Comparison of ENCODE assay signal across 13 mouse cellular contexts in genomic region chr10:79859116-79859515, GRCm38 (mm10). TPM values are rescaled to one million over a fixed set of nuclear protein-coding genes. Genes with fewer than 3 reads are reported as not detected.
DNase-seq lines count a peak whose midpoint lies in the region; ATAC-seq and TF ChIP-seq lines count a peak whose summit lies in the region.
"Had no signal": no experiment of that assay in that cellular context is flagged by ENCODE, and none has a peak within 500 bp of the region (broad histone marks: within the 10 kb centered on the region; RNA-seq: fewer than 3 reads in every experiment).

No protein-coding gene starts in this region.

- peaks cover 68% of the 10 kb centered on the region for H3K4me1 ChIP-seq in kidney, embryonic 15.5 days
- peaks cover 72% of the 10 kb centered on the region for H3K4me1 ChIP-seq in E14TG2a.4 (replicated peaks; ENCODE audit: low read depth, low read length)
- peaks cover 66% of the 10 kb centered on the region for H3K4me1 ChIP-seq in embryonic facial prominence, embryonic 15.5 days

- H3K9me3 ChIP-seq in kidney, embryonic 15.5 days (replicated peaks), result no peaks in the 10 kb centered on the region
- no peaks in the 10 kb centered on the region for H3K9me3 ChIP-seq in E14TG2a.4 (ENCODE audit: low read length)
- H3K9me3 ChIP-seq in embryonic facial prominence, embryonic 15.5 days (replicated peaks), result no peaks in the 10 kb centered on the region
- H3K9me3 ChIP-seq: hindbrain, embryonic 15.5 days; liver, embryonic 12.5 days; megakaryocyte, embryonic 14.5 days had no signal

- H3K36me3 ChIP-seq in kidney, embryonic 15.5 days, result peaks cover 80% of the 10 kb centered on the region
- peaks cover 89% of the 10 kb centered on the region for H3K36me3 ChIP-seq in E14TG2a.4 (ENCODE audit: insufficient read depth, low read length)
- peaks cover 68% of the 10 kb centered on the region for H3K36me3 ChIP-seq in embryonic facial prominence, embryonic 15.5 days

- no peak for ATAC-seq in kidney, embryonic 15.5 days (replicated peaks; ENCODE audit: low FRiP score)
- ATAC-seq in embryonic facial prominence, embryonic 15.5 days (ENCODE audit: insufficient number of reproducible peaks, low FRiP score, low TSS enrichment, low read depth), result no peak
- ATAC-seq: liver, embryonic 12.5 days had no signal

- no peak overlapping the region for H3K9ac ChIP-seq in kidney, embryonic 15.5 days
- H3K9ac ChIP-seq in embryonic facial prominence, embryonic 15.5 days, result no peak overlapping the region
- H3K9ac ChIP-seq: hindbrain, embryonic 15.5 days had no signal

- DNase-seq in gastrocnemius, postnatal 10 days, result peak; percentile 48
- DNase-seq in gastrocnemius, postnatal 4 days (ENCODE audit: low spot score in 2 of 2), result no peak
- DNase-seq in kidney, postnatal 14 days, result no peak
- DNase-seq in ovary, adult 18-20 months (ENCODE audit: low spot score), result no peak
- DNase-seq in frontal cortex, postnatal 14 days (ENCODE audit: low spot score in 2 of 2), result no peak

- no peak for TF ChIP-seq CTCF in E14TG2a.4 (conservative IDR thresholded peaks at IDR 0.05; ENCODE audit: low read length)

- no peak overlapping the region for H3K4me2 ChIP-seq in kidney, embryonic 15.5 days
- no peak overlapping the region for H3K4me2 ChIP-seq in embryonic facial prominence, embryonic 15.5 days (replicated peaks)

- no peaks in the 10 kb centered on the region for H3K27me3 ChIP-seq in kidney, embryonic 15.5 days
- no peaks in the 10 kb centered on the region for H3K27me3 ChIP-seq in E14TG2a.4 (ENCODE audit: insufficient read depth, low read length)
- no peaks in the 10 kb centered on the region for H3K27me3 ChIP-seq in embryonic facial prominence, embryonic 15.5 days
- H3K27me3 ChIP-seq: hindbrain, embryonic 15.5 days; liver, embryonic 12.5 days; megakaryocyte, embryonic 14.5 days had no signal

- H3K27ac ChIP-seq in kidney, embryonic 15.5 days, result peak overlapping the region; percentile 100; the same call in 1 of the 2 replicates
- H3K27ac ChIP-seq in embryonic facial prominence, embryonic 15.5 days (replicated peaks), result peak overlapping the region; percentile 69; the same call in 1 of the 2 replicates

- WGBS in kidney, embryonic 15.5 days, result 73% methylated on average over 11 of the region's 11 CpGs
- WGBS in embryonic facial prominence, embryonic 15.5 days, result 72% methylated on average over 11 of the region's 11 CpGs

- no peak overlapping the region for H3K4me3 ChIP-seq in kidney, embryonic 15.5 days (replicated peaks)
- peak overlapping the region; percentile 97 for H3K4me3 ChIP-seq in E14TG2a.4 (replicated peaks; ENCODE audit: low read length)
- H3K4me3 ChIP-seq in embryonic facial prominence, embryonic 15.5 days (replicated peaks), result no peak overlapping the region
- H3K4me3 ChIP-seq: erythroblast, embryonic 14.5 days had no signal

RNA-seq across cellular contexts. Expression of gene Ptbp1, which starts 4.9 kb away (rescaled TPM):
- total RNA-seq in gastrocnemius, postnatal 10 days (2021), result 100 to 1,000 TPM in 1 of 2 experiments, 10 to 100 TPM in 1; 75.2 to 110 TPM
- 100 to 1,000 TPM; 167 to 170 TPM for total RNA-seq in gastrocnemius, postnatal 4 days (2021)
- polyA plus RNA-seq in kidney, embryonic 15.5 days (2015; fragmentation: Nextera tagmentation; extraction: Ambion mirVana), result 398 and 438 TPM in 2 replicates
- 299 and 325 TPM in 2 replicates for polyA plus RNA-seq in embryonic facial prominence, embryonic 15.5 days (2015; fragmentation: Nextera tagmentation; extraction: Ambion mirVana)

RNA-seq across cellular contexts. Expression of gene Prtn3, which starts 15.2 kb away (rescaled TPM):
- 1 to 10 TPM in 1 of 2 experiments, not detected in 1; 2.1 TPM for total RNA-seq in gastrocnemius, postnatal 10 days (2021)
- total RNA-seq in gastrocnemius, postnatal 4 days (2021), result under 1 TPM in 1 of 2 experiments, not detected in 1; 0.47 TPM
- 7.4 and 8.3 TPM in 2 replicates for polyA plus RNA-seq in kidney, embryonic 15.5 days (2015; fragmentation: Nextera tagmentation; extraction: Ambion mirVana)
- polyA plus RNA-seq in embryonic facial prominence, embryonic 15.5 days (2015; fragmentation: Nextera tagmentation; extraction: Ambion mirVana), result 4.3 and 5.6 TPM in 2 replicates

RNA-seq across cellular contexts. Expression of gene Plppr3, which starts 15.3 kb away (rescaled TPM):
- 1 to 10 TPM in 1 of 2 experiments, under 1 TPM in 1; 0.49 to 1.6 TPM for total RNA-seq in gastrocnemius, postnatal 10 days (2021)
- total RNA-seq in gastrocnemius, postnatal 4 days (2021), result 1 to 10 TPM; 1.2 to 1.3 TPM
- polyA plus RNA-seq in kidney, embryonic 15.5 days (2015; fragmentation: Nextera tagmentation; extraction: Ambion mirVana), result 62.1 and 74.5 TPM in 2 replicates
- 59.9 and 68.2 TPM in 2 replicates for polyA plus RNA-seq in embryonic facial prominence, embryonic 15.5 days (2015; fragmentation: Nextera tagmentation; extraction: Ambion mirVana)

RNA-seq across cellular contexts. Expression of gene Elane, which starts 26.9 kb away (rescaled TPM):
- 1 to 10 TPM in 1 of 2 experiments, not detected in 1; 1.9 TPM for total RNA-seq in gastrocnemius, postnatal 10 days (2021)
- total RNA-seq in gastrocnemius, postnatal 4 days (2021), result under 1 TPM in 1 of 2 experiments, not detected in 1; 0.29 TPM
- polyA plus RNA-seq in kidney, embryonic 15.5 days (2015; fragmentation: Nextera tagmentation; extraction: Ambion mirVana), result 2.6 and 3.4 TPM in 2 replicates
- 0.28 and 0.85 TPM in 2 replicates for polyA plus RNA-seq in embryonic facial prominence, embryonic 15.5 days (2015; fragmentation: Nextera tagmentation; extraction: Ambion mirVana)
- total RNA-seq: layer of hippocampus, postnatal 25 days had no signal
- polyA plus RNA-seq: hindbrain, embryonic 15.5 days had no signal

RNA-seq across cellular contexts. Expression of gene Cfd, which starts 31.5 kb away (rescaled TPM):
- total RNA-seq in gastrocnemius, postnatal 10 days (2021), result 10 to 100 TPM; 21.5 to 22.8 TPM
- total RNA-seq in gastrocnemius, postnatal 4 days (2021), result 100 to 1,000 TPM in 1 of 2 experiments, 10 to 100 TPM in 1; 85.8 to 154 TPM
- not detected in 2 replicates for polyA plus RNA-seq in kidney, embryonic 15.5 days (2015; fragmentation: Nextera tagmentation; extraction: Ambion mirVana)
- not detected in 2 replicates for polyA plus RNA-seq in embryonic facial prominence, embryonic 15.5 days (2015; fragmentation: Nextera tagmentation; extraction: Ambion mirVana)
- total RNA-seq: layer of hippocampus, postnatal 25 days had no signal
- polyA plus RNA-seq: erythroblast, embryonic 14.5 days; hindbrain, embryonic 15.5 days; liver, embryonic 12.5 days had no signal
